Mouse (Mus musculus) stomach, embryonic 15.5 days (tissue): ENCODE data around the gene Dnm3. TPM values are rescaled to one million over a fixed set of nuclear protein-coding genes. Genes with fewer than 3 reads are reported as not detected.
A peak's percentile ranks its signal among the peaks of the same experiment; 100 is the strongest.
"Not testable (repeated sequence)": the region's sequence is repeated elsewhere in the genome, so short reads cannot be mapped to it uniquely, and the experiment has no call there.

Source experiments
- ATAC-seq: fragments of 200-750 bp; cut with Nextera tagmentation; 2 replicates; pipeline ENCODE4 v1.8.0; 2017; ENCODE audit warnings: low read depth, moderate number of reproducible peaks, moderate TSS enrichment; ENCODE audit not compliant: insufficient read depth, low FRiP score
- H3K27ac ChIP-seq: fragments of 300-500 bp; sonication (generic); 2 replicates; pipeline ENCODE4 v1.5.1; 2015; ENCODE audit warnings: mild to moderate bottlenecking, inconsistent platforms
- H3K27me3 ChIP-seq: fragments of 300-500 bp; sonication (generic); replicated peaks from 2 replicates; pipeline ENCODE4 v1.6.1; 2015; ENCODE audit warnings: inconsistent platforms
- H3K36me3 ChIP-seq: fragments of 300-500 bp; sonication (generic); 2 replicates; pipeline ENCODE4 v1.6.1; 2015; ENCODE audit warnings: inconsistent platforms
- H3K4me1 ChIP-seq: fragments of 300-500 bp; sonication (generic); 2 replicates; pipeline ENCODE4 v1.6.1; 2015; ENCODE audit warnings: inconsistent platforms
- H3K4me2 ChIP-seq: fragments of 300-500 bp; sonication (generic); 2 replicates; pipeline ENCODE4 v1.6.1; 2015; ENCODE audit warnings: mild to moderate bottlenecking, inconsistent platforms
- H3K4me3 ChIP-seq: fragments of 300-500 bp; sonication (generic); replicated peaks from 2 replicates; pipeline ENCODE4 v1.5.1; 2015; ENCODE audit warnings: inconsistent platforms
- H3K9ac ChIP-seq: fragments of 300-500 bp; sonication (generic); 2 replicates; pipeline ENCODE4 v1.6.1; 2015; ENCODE audit warnings: inconsistent platforms
- H3K9me3 ChIP-seq: fragments of 300-500 bp; sonication (generic); 2 replicates; pipeline ENCODE4 v1.6.1; 2016; ENCODE audit warnings: inconsistent platforms
- WGBS: fragments of 180-500 bp; shearing (Covaris S2); methylation state at CpG from one replicate; pipeline ENCODE4 v1.1.7; 2015; 5-methylcytosine and 5-hydroxymethylcytosine counted together
- polyA plus RNA-seq: library from polyadenylated mRNA; unstranded; fragments of >200 nt; fragmentation: Nextera tagmentation; extraction: Ambion mirVana; gene quantifications from 2 replicates; pipeline ENCODE4 v1.2.1, GENCODE M21; 2015

The Dnm3 gene
- polyA plus RNA-seq, 1 experiment from 2014 or later = 6.0 TPM

DNA sequence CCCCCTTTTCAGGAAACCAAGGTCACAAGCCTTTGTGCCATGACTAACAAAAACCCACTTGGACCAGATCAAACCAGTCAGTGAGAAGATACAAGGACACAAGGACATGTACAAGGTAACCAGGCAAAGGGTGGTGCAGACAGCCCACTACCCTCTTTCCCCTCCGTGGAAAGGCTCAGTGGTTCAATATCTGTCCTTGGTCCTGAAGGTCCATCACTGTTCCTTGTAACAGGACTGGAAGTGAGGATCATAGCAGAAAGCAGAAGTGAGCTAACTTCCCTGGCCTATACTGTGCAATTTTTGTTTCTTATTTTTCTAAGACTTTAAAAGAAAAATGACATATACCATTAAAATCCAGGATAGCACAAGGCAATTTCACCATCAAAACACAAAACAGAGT, 64.0 kb downstream of the Dnm3 start:
- no peaks in the 10 kb centered on the region for H3K4me1 ChIP-seq
- H3K9ac ChIP-seq = no peak overlapping the region
- H3K4me2 ChIP-seq = no peak overlapping the region
- H3K36me3 ChIP-seq = no peaks in the 10 kb centered on the region
- no peaks in the 10 kb centered on the region for H3K9me3 ChIP-seq
- no peak for ATAC-seq
- no peak overlapping the region for H3K27ac ChIP-seq
- WGBS = 10% methylated on average over 1 of the region's 1 CpGs
- no peak overlapping the region for H3K4me3 ChIP-seq
- H3K27me3 ChIP-seq = no peaks in the 10 kb centered on the region

DNA sequence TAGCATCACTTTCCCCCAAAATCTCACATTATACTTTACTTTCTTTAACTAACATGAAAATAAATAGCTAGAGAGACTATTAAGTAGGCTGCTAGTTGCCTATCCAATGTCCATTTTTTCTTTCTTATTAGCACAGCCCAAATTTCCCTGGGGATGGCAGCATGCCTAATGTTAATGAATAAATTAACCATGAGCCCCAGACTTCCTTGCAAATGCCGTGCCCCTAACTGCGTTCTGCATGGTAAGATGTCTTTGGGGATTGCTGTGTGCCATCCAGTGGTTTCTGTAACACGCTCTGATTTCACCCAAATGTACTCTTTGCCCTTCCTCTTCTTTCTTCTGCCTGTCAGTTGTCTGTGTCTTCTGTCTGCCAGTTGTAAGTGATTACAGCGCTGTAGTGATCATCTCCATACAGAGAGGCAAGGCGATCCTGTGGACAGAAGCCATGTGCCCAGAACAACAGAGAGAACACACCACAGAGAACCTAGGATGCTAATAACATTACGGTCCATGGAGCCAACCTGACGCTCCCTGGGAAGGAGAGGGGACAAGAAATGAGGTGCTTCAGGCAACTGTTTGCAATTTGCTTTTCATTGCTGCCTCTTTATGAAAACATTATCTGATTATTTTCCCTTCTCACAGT, 64.9 kb downstream of the Dnm3 start:
- no peak for ATAC-seq
- Histone ChIP-seq H3K4me3 (no peak overlapping the region), H3K27me3 (no peaks in the 10 kb centered on the region), H3K4me1 (no peaks in the 10 kb centered on the region), H3K9me3 (no peaks in the 10 kb centered on the region), H3K36me3 (no peaks in the 10 kb centered on the region), H3K9ac (no peak overlapping the region), H3K27ac (no peak overlapping the region), H3K4me2 (no peak overlapping the region)
- 75% methylated on average over 7 of the region's 7 CpGs for WGBS

GRCm38 (mm10) chr1:162410207-162410965, 67.4 kb downstream of the Dnm3 start:
- H3K9ac ChIP-seq = no peak overlapping the region

GRCm38 (mm10) chr1:162394549-162394948, 83.3 kb downstream of the Dnm3 start:
- Histone ChIP-seq H3K4me2 (no peak overlapping the region), H3K4me3 (no peak overlapping the region), H3K9me3 (no peaks in the 10 kb centered on the region), H3K27ac (no peak overlapping the region), H3K27me3 (no peaks in the 10 kb centered on the region), H3K9ac (no peak overlapping the region), H3K36me3 (no peaks in the 10 kb centered on the region), H3K4me1 (no peaks in the 10 kb centered on the region)
- ATAC-seq = no peak
- 60% methylated on average over 4 of the region's 4 CpGs for WGBS

More at GRCm38 (mm10) chr1:162410207-162410965, 67.4 kb downstream of the Dnm3 start:
- Histone ChIP-seq H3K27me3 (no peaks in the 10 kb centered on the region), H3K4me3 (no peak overlapping the region), H3K4me1 (no peaks in the 10 kb centered on the region), H3K4me2 (no peak overlapping the region), H3K36me3 (no peaks in the 10 kb centered on the region), H3K27ac (no peak overlapping the region), H3K9me3 (no peaks in the 10 kb centered on the region)
- ATAC-seq = no peak
- 81% methylated on average over 14 of the region's 14 CpGs for WGBS

- Histone ChIP-seq H3K9me3 (no peaks in the 10 kb centered on the region), H3K27me3 (no peaks in the 10 kb centered on the region), H3K27ac (no peak overlapping the region; the same call in 1 of the 2 replicates), H3K36me3 (no peaks in the 10 kb centered on the region), H3K4me1 (no peaks in the 10 kb centered on the region), H3K9ac (no peak overlapping the region), H3K4me2 (no peak overlapping the region), H3K4me3 (no peak overlapping the region)
- peak; percentile 68; the same call in 1 of the 2 replicates for ATAC-seq
- 66% methylated on average over 5 of the region's 5 CpGs for WGBS
Observed at GRCm38 (mm10) chr1:162388442-162389165, 89.2 kb downstream of the Dnm3 start.

DNA sequence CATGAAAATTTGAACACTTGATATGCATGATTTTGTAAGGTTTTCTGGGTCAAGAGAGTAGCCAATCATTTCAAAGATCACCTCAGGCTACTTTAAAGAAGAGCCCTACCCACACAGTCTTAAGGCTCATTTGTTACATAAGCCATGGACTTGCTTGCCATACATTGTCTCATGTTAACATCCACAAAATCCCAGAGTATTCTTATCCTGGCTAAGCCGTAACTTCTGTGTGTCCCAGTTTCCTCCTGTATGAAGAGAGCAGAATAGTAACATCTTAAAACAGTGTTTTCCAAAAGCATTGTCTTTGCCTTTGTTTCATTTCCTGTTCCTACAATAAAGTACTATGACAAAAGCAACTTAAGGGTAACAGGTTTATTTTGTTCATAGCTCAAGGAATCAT, 104.8 kb downstream of the Dnm3 start:
- not testable (repeated sequence) for H3K4me2 ChIP-seq, H3K4me3 ChIP-seq, ATAC-seq, H3K27me3 ChIP-seq, H3K4me1 ChIP-seq, H3K36me3 ChIP-seq, H3K27ac ChIP-seq, H3K9ac ChIP-seq, H3K9me3 ChIP-seq
- WGBS = 96% methylated on average over 1 of the region's 1 CpGs

GRCm38 (mm10) chr1:162369726-162370125, 108.1 kb downstream of the Dnm3 start:
- Histone ChIP-seq H3K4me2 (no peak overlapping the region), H3K9me3 (no peaks in the 10 kb centered on the region), H3K4me1 (no peaks in the 10 kb centered on the region), H3K27ac (no peak overlapping the region), H3K27me3 (no peaks in the 10 kb centered on the region), H3K4me3 (no peak overlapping the region), H3K36me3 (no peaks in the 10 kb centered on the region), H3K9ac (no peak overlapping the region)
- ATAC-seq = no peak
- 61% methylated on average over 4 of the region's 4 CpGs for WGBS

GRCm38 (mm10) chr1:162361978-162362377, 115.9 kb downstream of the Dnm3 start:
- Histone ChIP-seq H3K36me3 (no peaks in the 10 kb centered on the region), H3K27me3 (no peaks in the 10 kb centered on the region), H3K9ac (no peak overlapping the region), H3K4me3 (no peak overlapping the region), H3K4me1 (0 out of 2 replicates have a peak, but pooled peaks cover 4% of the 10 kb centered on the region), H3K4me2 (no peak overlapping the region), H3K9me3 (no peaks in the 10 kb centered on the region), H3K27ac (no peak overlapping the region)
- 31% methylated on average over 5 of the region's 5 CpGs for WGBS
- ATAC-seq = no peak

GRCm38 (mm10) chr1:162359270-162359669, 118.6 kb downstream of the Dnm3 start:
- Histone ChIP-seq H3K9me3 (no peaks in the 10 kb centered on the region), H3K36me3 (no peaks in the 10 kb centered on the region), H3K9ac (no peak overlapping the region), H3K27ac (no peak overlapping the region), H3K4me1 (0 out of 2 replicates have a peak, but pooled peaks cover 4% of the 10 kb centered on the region), H3K4me2 (no peak overlapping the region), H3K4me3 (no peak overlapping the region), H3K27me3 (no peaks in the 10 kb centered on the region)
- ATAC-seq = no peak
- WGBS = 57% methylated on average over 8 of the region's 8 CpGs

DNA sequence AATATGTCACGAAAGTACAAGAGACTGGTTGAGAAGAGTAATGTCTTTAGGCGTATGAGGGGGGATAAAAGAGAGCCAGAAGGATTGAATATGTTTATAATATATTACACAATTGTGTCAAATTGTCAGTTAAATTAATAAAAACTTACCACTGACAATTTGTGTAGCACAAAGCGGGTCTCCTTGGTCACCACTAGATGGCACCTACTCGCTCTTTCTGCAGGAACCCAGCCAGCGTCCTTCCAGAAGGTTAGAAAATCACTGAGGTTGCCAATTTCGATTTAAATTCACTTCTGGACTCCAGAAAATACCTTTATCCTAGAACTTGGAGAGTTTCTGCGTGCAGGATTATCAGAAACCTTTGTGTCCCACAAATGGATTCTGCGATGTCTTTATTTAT, 119.8 kb downstream of the Dnm3 start:
- Histone ChIP-seq H3K9ac (no peak overlapping the region), H3K4me1 (0 out of 2 replicates have a peak, but pooled peaks cover 4% of the 10 kb centered on the region), H3K9me3 (no peaks in the 10 kb centered on the region), H3K27me3 (no peaks in the 10 kb centered on the region), H3K4me3 (no peak overlapping the region), H3K36me3 (no peaks in the 10 kb centered on the region), H3K27ac (no peak overlapping the region), H3K4me2 (no peak overlapping the region)
- no peak for ATAC-seq
- 27% methylated on average over 8 of the region's 8 CpGs for WGBS

GRCm38 (mm10) chr1:162356481-162356880, 121.4 kb downstream of the Dnm3 start:
- Histone ChIP-seq H3K4me3 (no peak overlapping the region), H3K27ac (no peak overlapping the region), H3K4me2 (no peak overlapping the region), H3K27me3 (no peaks in the 10 kb centered on the region), H3K4me1 (no peaks in the 10 kb centered on the region), H3K36me3 (no peaks in the 10 kb centered on the region), H3K9me3 (no peaks in the 10 kb centered on the region), H3K9ac (no peak overlapping the region)
- ATAC-seq = no peak
- 62% methylated on average over 5 of the region's 5 CpGs for WGBS

DNA sequence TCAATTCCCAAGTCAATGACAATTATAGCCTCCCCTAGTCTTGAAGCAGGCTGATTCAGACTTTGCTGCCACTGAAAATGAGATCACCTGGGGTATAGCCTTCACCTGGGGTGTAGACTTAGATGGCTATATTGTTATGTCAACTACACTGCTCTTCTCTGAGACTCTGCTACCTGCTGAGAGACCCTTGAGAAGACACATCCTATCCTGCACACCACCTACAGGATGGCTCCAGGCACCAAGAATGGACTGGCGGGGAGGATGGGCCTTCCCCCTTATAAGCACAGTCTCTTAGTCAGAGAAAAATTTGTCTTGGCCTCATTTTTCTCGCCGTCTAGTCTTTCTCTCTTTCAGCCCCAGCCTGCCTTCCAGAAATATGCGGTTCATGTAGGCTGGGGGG, 123.1 kb downstream of the Dnm3 start:
- no peak for ATAC-seq
- Histone ChIP-seq H3K4me2 (no peak overlapping the region), H3K27ac (no peak overlapping the region), H3K9me3 (no peaks in the 10 kb centered on the region), H3K4me3 (no peak overlapping the region), H3K9ac (no peak overlapping the region), H3K4me1 (no peaks in the 10 kb centered on the region), H3K36me3 (no peaks in the 10 kb centered on the region), H3K27me3 (no peaks in the 10 kb centered on the region)
- WGBS = 81% methylated on average over 4 of the region's 4 CpGs
